Mouse (Mus musculus): ENCODE results near the gene Idh3b. TPM values are rescaled to one million over a fixed set of nuclear protein-coding genes. Genes with fewer than 3 reads are reported as not detected.

Idh3b gene
- polyA plus RNA-seq, 1 experiment from 2014 or later = 184 TPM

GRCm38 (mm10) chr2:130248226-130248625 is 36.1 kb downstream of the Idh3b start:
- Histone ChIP-seq H3K27ac (no peak overlapping the region), H3K27me3 (ENCODE audit: control insufficient read depth, insufficient read depth, low read length) (no peaks in the 10 kb centered on the region), H3K9me3 (ENCODE audit: control insufficient read depth, low read length) (no peaks in the 10 kb centered on the region), H3K4me3 (replicated peaks; ENCODE audit: low read length) (no peak overlapping the region), H3K4me2 (replicated peaks) (no peak overlapping the region), H3K4me1 (replicated peaks; ENCODE audit: control insufficient read depth, insufficient read depth, low read length) (no peaks in the 10 kb centered on the region), H3K9ac (no peak overlapping the region), H3K36me3 (replicated peaks; ENCODE audit: control insufficient read depth, insufficient read depth) (no peaks in the 10 kb centered on the region)
- WGBS = 74% methylated on average over 7 of the region's 7 CpGs
- no peak for ATAC-seq (ENCODE audit: low FRiP score)
- no peak for DNase-seq (ENCODE audit: low spot score)

- WGBS = 47% methylated on average over 9 of the region's 9 CpGs
- H3K27ac ChIP-seq = no peak overlapping the region
- H3K36me3 ChIP-seq (replicated peaks; ENCODE audit: control insufficient read depth, insufficient read depth) = no peaks in the 10 kb centered on the region
- no peaks in the 10 kb centered on the region for H3K9me3 ChIP-seq (ENCODE audit: control insufficient read depth, low read length)
- no peaks in the 10 kb centered on the region for H3K27me3 ChIP-seq (ENCODE audit: control insufficient read depth, insufficient read depth, low read length)
- no peak overlapping the region for H3K4me2 ChIP-seq (replicated peaks)
- DNase-seq (ENCODE audit: low spot score) = peak; percentile 67
- H3K9ac ChIP-seq = no peak overlapping the region
- no peaks in the 10 kb centered on the region for H3K4me1 ChIP-seq (replicated peaks; ENCODE audit: control insufficient read depth, insufficient read depth, low read length)
- H3K4me3 ChIP-seq (replicated peaks; ENCODE audit: low read length) = no peak overlapping the region
- no peak for ATAC-seq (ENCODE audit: low FRiP score)
Observed at GRCm38 (mm10) chr2:130246912-130247311, 37.4 kb downstream of the Idh3b start.

Other genes starting within 250 kb of the Idh3b start
- 0.07 TPM in 2 replicates for gene Tgm6, start 172.1 kb downstream of the Idh3b start, polyA plus RNA-seq (2014; fragmentation: Nextera tagmentation; extraction: Ambion mirVana)
- 296 and 309 TPM in 2 replicates for gene Snrpb, start 105.1 kb downstream of the Idh3b start, polyA plus RNA-seq (2014; fragmentation: Nextera tagmentation; extraction: Ambion mirVana)
- gene Tmc2, start 89.4 kb downstream of the Idh3b start, polyA plus RNA-seq (2014; fragmentation: Nextera tagmentation; extraction: Ambion mirVana) = not detected in 2 replicates
- 220 and 244 TPM in 2 replicates for gene Nop56, start 10.1 kb downstream of the Idh3b start, polyA plus RNA-seq (2014; fragmentation: Nextera tagmentation; extraction: Ambion mirVana)
- 4.4 and 4.5 TPM in 2 replicates for gene Ebf4, start 10.6 kb upstream of the Idh3b start, polyA plus RNA-seq (2014; fragmentation: Nextera tagmentation; extraction: Ambion mirVana)
- 22.8 and 23.8 TPM in 2 replicates for gene Cpxm1, start 113.0 kb upstream of the Idh3b start, polyA plus RNA-seq (2014; fragmentation: Nextera tagmentation; extraction: Ambion mirVana)
- gene Gm28372, start 120.7 kb upstream of the Idh3b start, polyA plus RNA-seq (2014; fragmentation: Nextera tagmentation; extraction: Ambion mirVana) = 0.35 TPM in 1 of 2 replicates, not detected in the other
- gene 1700020A23Rik, start 120.7 kb upstream of the Idh3b start, polyA plus RNA-seq (2014; fragmentation: Nextera tagmentation; extraction: Ambion mirVana) = 0.72 TPM in 1 of 2 replicates, not detected in the other
- gene Tmem239, start 121.9 kb upstream of the Idh3b start, polyA plus RNA-seq (2014; fragmentation: Nextera tagmentation; extraction: Ambion mirVana) = not detected in 2 replicates
- gene Vps16, start 139.8 kb upstream of the Idh3b start, polyA plus RNA-seq (2014; fragmentation: Nextera tagmentation; extraction: Ambion mirVana) = 75.9 and 91.3 TPM in 2 replicates
- gene Pced1a, start 140.2 kb upstream of the Idh3b start, polyA plus RNA-seq (2014; fragmentation: Nextera tagmentation; extraction: Ambion mirVana) = 9.0 and 11.3 TPM in 2 replicates
- 158 and 171 TPM in 2 replicates for gene Ptpra, start 165.7 kb upstream of the Idh3b start, polyA plus RNA-seq (2014; fragmentation: Nextera tagmentation; extraction: Ambion mirVana)